Comparison of ENCODE assay signal across 8 mouse cellular contexts in the genomic region with DNA sequence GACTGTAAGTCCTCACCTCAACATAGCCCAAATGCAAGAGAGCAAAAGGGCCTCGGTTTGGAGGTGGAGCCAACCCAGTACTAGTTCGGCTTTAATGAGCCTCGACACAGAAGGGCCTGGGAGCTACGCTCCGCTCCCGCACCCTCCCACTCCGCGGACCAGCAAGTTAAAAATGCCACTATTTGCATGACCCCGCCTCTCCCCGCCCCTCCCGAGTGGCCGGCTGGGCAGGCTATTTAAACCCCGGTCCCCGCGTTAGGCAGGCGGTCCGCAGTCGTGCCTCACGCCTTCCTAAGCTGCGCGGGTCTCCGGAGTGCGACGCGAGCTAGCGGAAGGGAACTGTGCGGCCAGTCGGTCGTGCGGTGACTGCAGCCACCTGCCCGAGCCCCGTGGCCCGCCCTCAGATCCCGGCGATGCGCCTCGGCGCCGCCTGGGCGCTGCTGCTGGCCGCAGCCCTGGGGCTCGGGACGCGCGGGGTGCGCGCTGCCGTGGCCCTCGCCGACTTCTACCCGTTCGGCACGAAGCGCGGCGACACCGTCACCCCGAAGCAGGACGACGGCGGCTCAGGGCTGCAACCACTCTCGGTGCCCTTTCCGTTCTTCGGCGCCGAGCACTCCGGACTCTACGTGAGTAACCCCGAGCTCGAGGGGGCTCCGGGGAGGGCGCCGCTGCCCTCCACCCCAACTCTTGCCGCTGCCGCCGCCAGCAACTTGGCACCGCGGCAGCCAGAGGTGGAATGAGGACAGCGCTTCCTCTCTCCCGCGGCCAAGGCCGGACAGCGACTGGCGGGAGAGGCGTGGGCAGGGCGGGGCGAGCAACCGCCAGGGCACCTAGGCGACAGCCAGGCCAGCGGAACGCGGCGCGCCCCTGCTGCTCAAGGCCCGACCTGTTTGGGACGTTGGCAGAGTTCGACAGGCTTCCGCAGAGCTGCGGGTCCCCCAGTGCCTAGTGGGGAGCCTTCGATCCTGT. TPM values are rescaled to one million over a fixed set of nuclear protein-coding genes. Genes with fewer than 3 reads are reported as not detected.
A peak's percentile ranks its signal among the peaks of the same experiment; 100 is the strongest.
DNase-seq lines count a peak whose midpoint lies in the region; ATAC-seq and TF ChIP-seq lines count a peak whose summit lies in the region.

Sned1 (plus strand) TSS at position 266 of the 969 bp plus-strand sequence.

- H3K36me3 ChIP-seq in CH12.LX (replicated peaks in 1 of 2; ENCODE audit: control insufficient read depth in 1 of 2, insufficient read depth in 1 of 2, low read length in 1 of 2): no peaks in the 10 kb centered on the region
- no peaks in the 10 kb centered on the region for H3K36me3 ChIP-seq in forebrain, embryonic 14.5 days (ENCODE audit: control insufficient read depth, insufficient read depth, low read length)
- no peaks in the 10 kb centered on the region for H3K36me3 ChIP-seq in heart, postnatal 0 days (replicated peaks; ENCODE audit: control insufficient read depth, insufficient read depth, low read length)
- H3K36me3 ChIP-seq in liver, embryonic 13.5 days: no peaks in the 10 kb centered on the region
- H3K36me3 ChIP-seq in stomach, embryonic 14.5 days (ENCODE audit: control insufficient read depth, insufficient read depth, low read length): no peaks in the 10 kb centered on the region

- TF ChIP-seq CTCF in CH12.LX (conservative IDR thresholded peaks at IDR 0.05 in 1 of 2, IDR thresholded peaks at IDR 0.05 in 1 of 2; ENCODE audit: low read depth in 2 of 2, low read length in 2 of 2): no peak
- no peak for TF ChIP-seq CTCF in heart, postnatal 0 days (IDR thresholded peaks at IDR 0.05; ENCODE audit: low read depth)

- in situ Hi-C loops in CH12.LX (cut with MboI; ENCODE audit: low pct_ligation_motif_present, low pct_unique_long_range_greater_than_20kb, low sequenced_read_pairs): no loop called here

- WGBS in forebrain, embryonic 14.5 days: under 1% methylated on average over 98 of the region's 100 CpGs
- 2% methylated on average over 97 of the region's 100 CpGs for WGBS in heart, postnatal 0 days
- under 1% methylated on average over 100 of the region's 100 CpGs for WGBS in liver, embryonic 13.5 days (ENCODE audit: insufficient replicate concordance)
- WGBS in stomach, embryonic 14.5 days: under 1% methylated on average over 100 of the region's 100 CpGs

- peaks cover 86% of the 10 kb centered on the region for H3K27me3 ChIP-seq in CH12.LX (replicated peaks)
- H3K27me3 ChIP-seq in forebrain, embryonic 14.5 days (replicated peaks; ENCODE audit: control insufficient read depth, insufficient read depth, low read length): peaks cover 14% of the 10 kb centered on the region
- peaks cover 16% of the 10 kb centered on the region for H3K27me3 ChIP-seq in heart, postnatal 0 days (ENCODE audit: control insufficient read depth, insufficient read depth, low read length)
- peaks cover 49% of the 10 kb centered on the region for H3K27me3 ChIP-seq in liver, embryonic 13.5 days
- no peaks in the 10 kb centered on the region for H3K27me3 ChIP-seq in stomach, embryonic 14.5 days (ENCODE audit: control insufficient read depth, insufficient read depth, low read length)

- peak; percentile 81 for ATAC-seq in cerebellum, adult (ENCODE audit: insufficient number of reproducible peaks, low FRiP score, low TSS enrichment)
- ATAC-seq in forebrain, embryonic 14.5 days: peak; percentile 86
- peak; percentile 89 for ATAC-seq in heart, postnatal 0 days (ENCODE audit: insufficient read depth, low read depth)
- ATAC-seq in liver, embryonic 13.5 days (ENCODE audit: low read depth): peak; percentile 70
- ATAC-seq in stomach, embryonic 14.5 days (ENCODE audit: insufficient number of reproducible peaks, insufficient read depth, low FRiP score, low read depth): peak; percentile 90

- H3K4me1 ChIP-seq in CH12.LX (ENCODE audit: control insufficient read depth in 1 of 2, insufficient read depth in 2 of 2): peaks cover 0 to 8% of the 10 kb centered on the region in 2 experiments; a peak in 2 of 4 replicates
- H3K4me1 ChIP-seq in forebrain, embryonic 14.5 days (ENCODE audit: control insufficient read depth, insufficient read depth, low read length): no peaks in the 10 kb centered on the region
- 0 out of 2 replicates have a peak, but pooled peaks cover 10% of the 10 kb centered on the region for H3K4me1 ChIP-seq in heart, postnatal 0 days (ENCODE audit: control insufficient read depth, insufficient read depth)
- no peaks in the 10 kb centered on the region; the same call in none of the 2 replicates for H3K4me1 ChIP-seq in liver, embryonic 13.5 days (replicated peaks)
- H3K4me1 ChIP-seq in stomach, embryonic 14.5 days (ENCODE audit: control insufficient read depth, insufficient read depth, low read length): peaks cover 7% of the 10 kb centered on the region; the same call in 1 of the 2 replicates

- peak within 1 kb of the TSS; percentile 50; the same call in 1 of the 2 replicates for H3K4me2 ChIP-seq in CH12.LX (ENCODE audit: insufficient read depth, low read depth, poor library complexity, severe bottlenecking)
- peak within 1 kb of the TSS; percentile 99 for H3K4me2 ChIP-seq in forebrain, embryonic 14.5 days (ENCODE audit: low read length)
- H3K4me2 ChIP-seq in heart, postnatal 0 days (ENCODE audit: low read depth, low read length): peak within 1 kb of the TSS; percentile 99
- peak within 1 kb of the TSS; percentile 74 for H3K4me2 ChIP-seq in liver, embryonic 13.5 days
- H3K4me2 ChIP-seq in stomach, embryonic 14.5 days (replicated peaks; ENCODE audit: low read depth, low read length): peak within 1 kb of the TSS; percentile 92

- no peak for TF ChIP-seq EP300 in CH12.LX (IDR thresholded peaks at IDR 0.05; ENCODE audit: low read length)
- no peak for TF ChIP-seq EP300 in heart, postnatal 0 days (IDR thresholded peaks at IDR 0.05; ENCODE audit: low read depth)

- peak within 1 kb of the TSS in 1 of 3 experiments; percentile 31 for H3K4me3 ChIP-seq in CH12.LX (replicated peaks in 1 of 3; ENCODE audit: low read depth in 2 of 3, low read length in 2 of 3, poor library complexity in 1 of 3)
- H3K4me3 ChIP-seq in forebrain, embryonic 14.5 days (ENCODE audit: low read depth, low read length): peak within 1 kb of the TSS; percentile 50
- peak within 1 kb of the TSS; percentile 63 for H3K4me3 ChIP-seq in heart, postnatal 0 days (ENCODE audit: low read depth, low read length)
- H3K4me3 ChIP-seq in liver, embryonic 13.5 days (replicated peaks): peak within 1 kb of the TSS; percentile 54
- H3K4me3 ChIP-seq in stomach, embryonic 14.5 days (ENCODE audit: low read depth, low read length): peak within 1 kb of the TSS; percentile 60

- no peak within 1 kb of the TSS for H3K27ac ChIP-seq in CH12.LX (ENCODE audit: insufficient read depth, low read depth)
- no peak within 1 kb of the TSS for H3K27ac ChIP-seq in forebrain, embryonic 14.5 days (ENCODE audit: low read depth, low read length)
- peak within 1 kb of the TSS; percentile 71 for H3K27ac ChIP-seq in heart, postnatal 0 days (ENCODE audit: low read depth)
- no peak within 1 kb of the TSS for H3K27ac ChIP-seq in liver, embryonic 13.5 days
- H3K27ac ChIP-seq in stomach, embryonic 14.5 days (ENCODE audit: low read length): 0 out of 2 replicates have a peak within 1 kb of the TSS, but pooled peaks have one; percentile 21

- no peak for TF ChIP-seq POLR2A in CH12.LX (IDR thresholded peaks at IDR 0.05; ENCODE audit: low read depth, low read length)

- no peak for DNase-seq in CH12.LX (ENCODE audit: extremely low read depth)
- peak; percentile 71 for DNase-seq in forebrain, embryonic 14.5 days (ENCODE audit: low spot score)
- DNase-seq in heart, postnatal 0 days (ENCODE audit: low spot score): peak; percentile 88
- peak; percentile 96 to 97 for DNase-seq in kidney, postnatal 36 days
- DNase-seq in liver, embryonic 13.5 days: peak; percentile 46
- DNase-seq in neural tube, embryonic 10.5 days (ENCODE audit: extremely low spot score, low spot score): peak; percentile 86

- no peak for TF ChIP-seq RAD21 in CH12.LX (IDR thresholded peaks at IDR 0.05; ENCODE audit: low read depth, low read length)

- dilution Hi-C loops in CH12.LX (cut with MboI; ENCODE audit: extremely low pct_ligation_motif_present, extremely low pct_unique_long_range_greater_than_20kb, low sequenced_read_pairs): no loop called here

- no peaks in the 10 kb centered on the region for H3K79me2 ChIP-seq in CH12.LX (replicated peaks; ENCODE audit: control insufficient read depth, extremely low read depth, insufficient read depth, poor library complexity, severe bottlenecking)

- H3K9me3 ChIP-seq in CH12.LX (replicated peaks; ENCODE audit: low read length): peaks cover 8% of the 10 kb centered on the region
- H3K9me3 ChIP-seq in forebrain, embryonic 14.5 days (replicated peaks; ENCODE audit: control insufficient read depth, low read length): no peaks in the 10 kb centered on the region
- H3K9me3 ChIP-seq in heart, postnatal 0 days (replicated peaks; ENCODE audit: control insufficient read depth, low read length): no peaks in the 10 kb centered on the region
- no peaks in the 10 kb centered on the region for H3K9me3 ChIP-seq in liver, embryonic 13.5 days (replicated peaks)
- no peaks in the 10 kb centered on the region for H3K9me3 ChIP-seq in stomach, embryonic 14.5 days (ENCODE audit: control insufficient read depth, low read depth, low read length)

- H3K9ac ChIP-seq in CH12.LX (ENCODE audit: insufficient read depth, low read depth): no peak within 1 kb of the TSS
- H3K9ac ChIP-seq in forebrain, embryonic 14.5 days (ENCODE audit: low read length): peak within 1 kb of the TSS; percentile 59
- H3K9ac ChIP-seq in heart, postnatal 0 days (replicated peaks; ENCODE audit: low read depth, low read length): peak within 1 kb of the TSS; percentile 58
- H3K9ac ChIP-seq in liver, embryonic 13.5 days: peak within 1 kb of the TSS; percentile 22; the same call in 1 of the 2 replicates
- H3K9ac ChIP-seq in stomach, embryonic 14.5 days (replicated peaks; ENCODE audit: low read depth, low read length): peak within 1 kb of the TSS; percentile 43

TF ChIP-seq in CH12.LX, 34 proteins besides CTCF, POLR2A, EP300 and RAD21:
- TF ChIP-seq PAX5 (IDR thresholded peaks at IDR 0.05; ENCODE audit: low read length) (no peak), UBTF (IDR thresholded peaks at IDR 0.05; ENCODE audit: low read depth, low read length) (no peak), SMC3 (IDR thresholded peaks at IDR 0.05; ENCODE audit: low read depth, low read length) (no peak), MAZ (IDR thresholded peaks at IDR 0.05; ENCODE audit: low read depth, low read length) (no peak), MEF2A (IDR thresholded peaks at IDR 0.05; ENCODE audit: borderline replicate concordance, low read depth, low read length) (no peak)

RNA-seq across cellular contexts. Expression of gene Sned1, which starts in this region (rescaled TPM):
- total RNA-seq in CH12.LX (2012; rRNA removed): 1.1 TPM in 2 replicates
- 0.28 and 0.52 TPM in 2 replicates for total RNA-seq in CH12.LX (2014; rRNA removed)
- 0.53 and 0.59 TPM in 2 replicates for polyA plus RNA-seq in CH12.LX (2012; ENCODE audit: insufficient read length, low read depth)
- 1.8 and 2.5 TPM in 2 replicates for polyA plus RNA-seq in forebrain, embryonic 14.5 days (2014; fragmentation: Nextera tagmentation; extraction: Ambion mirVana)
- 7.1 and 43.7 TPM in 2 replicates for total RNA-seq in heart, postnatal 0 days (2014; rRNA removed; ENCODE audit: low replicate concordance)
- 3.0 and 3.9 TPM in 2 replicates for polyA plus RNA-seq in heart, postnatal 0 days (2015; fragmentation: Nextera tagmentation; extraction: Ambion mirVana)
- polyA plus RNA-seq in liver, embryonic 13.5 days (2015; fragmentation: Nextera tagmentation; extraction: Ambion mirVana): 0.25 and 0.29 TPM in 2 replicates
- polyA plus RNA-seq in stomach, embryonic 14.5 days (2014; fragmentation: Nextera tagmentation; extraction: Ambion mirVana): 4.8 and 8.6 TPM in 2 replicates

Comparison
In these comparisons a context has a peak if more than half of its experiments do, and no peak if none do; other contexts are left out.
1. Peak in DNase-seq, ATAC-seq, H3K4me3 ChIP-seq, H3K9ac ChIP-seq and H3K4me2 ChIP-seq in liver, embryonic 13.5 days; RNA of the gene not detected or under 1 TPM.
2. H3K27ac ChIP-seq: peak in heart, postnatal 0 days (single experiment) and stomach, embryonic 14.5 days (single experiment); none in CH12.LX (single experiment), forebrain, embryonic 14.5 days (single experiment) and liver, embryonic 13.5 days (single experiment).
3. Peak in every context shown above with its lines, with median percentiles within 50 percentile points of each other: H3K4me2 ChIP-seq and ATAC-seq.